ENCODE assay signal across 22 mouse cellular contexts in the genomic region with DNA sequence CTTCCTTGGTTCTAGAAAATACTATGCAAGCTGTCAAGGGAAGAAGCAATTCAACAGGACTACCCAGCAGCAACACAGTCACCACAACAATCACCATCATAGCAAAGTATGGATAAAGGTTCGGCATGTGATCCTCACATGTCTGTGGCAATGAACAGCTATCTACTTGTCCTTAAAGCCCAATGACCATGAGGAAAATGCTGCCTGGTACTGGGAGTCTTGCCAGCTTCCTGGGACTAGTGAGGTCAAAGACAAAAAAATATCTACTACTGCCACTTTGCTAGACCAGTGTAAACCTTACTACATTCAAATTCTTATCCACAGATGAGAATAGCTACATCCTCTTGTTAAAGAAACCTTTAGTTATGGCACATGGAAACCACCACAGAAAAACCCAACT.
DNase-seq lines count a peak whose midpoint lies in the region; ATAC-seq and TF ChIP-seq lines count a peak whose summit lies in the region.
"Had no signal": no experiment of that assay in that cellular context is flagged by ENCODE, and none has a peak within 500 bp of the region (broad histone marks: within the 10 kb centered on the region; RNA-seq: fewer than 3 reads in every experiment).

No protein-coding gene starts in this region.

- TF ChIP-seq POLR2A in heart, adult 2 months (IDR thresholded peaks at IDR 0.05; ENCODE audit: insufficient read depth, low read depth, low read length): no peak

- H3K27ac ChIP-seq in heart, adult 2 months: no peak overlapping the region
- H3K27ac ChIP-seq in midbrain, embryonic 11.5 days (ENCODE audit: low read depth, low read length): no peak overlapping the region
- no peak overlapping the region for H3K27ac ChIP-seq in midbrain, embryonic 14.5 days (replicated peaks; ENCODE audit: low read depth, low read length)
- H3K27ac ChIP-seq: embryonic facial prominence, embryonic 13.5 days; embryonic facial prominence, embryonic 15.5 days; forebrain, embryonic 10.5 days; forebrain, embryonic 12.5 days had no signal

- DNase-seq in adrenal gland, postnatal 14 days: peak; percentile 5
- no peak for DNase-seq in adrenal gland, postnatal 4 days (ENCODE audit: low spot score in 2 of 2)
- DNase-seq in heart, adult 11 months: peak; percentile 84
- no peak for DNase-seq in heart, postnatal 36 days
- peak; percentile 3 for DNase-seq in heart, adult 8-10 months (ENCODE audit: low spot score)
- DNase-seq in heart, adult 2 months: no peak
- DNase-seq in midbrain, embryonic 11.5 days (ENCODE audit: low spot score, missing footprints): peak; percentile 74
- no peak for DNase-seq in midbrain, embryonic 14.5 days
- DNase-seq: adrenal gland, adult 8-10 months; cerebellum, adult 11 months; cerebellum, adult 18-20 months; cerebellum, adult 8-10 months; cerebellum, adult 9-11 months; cerebellum, postnatal 25 days; embryo, embryonic 11 days had no signal

- no peak overlapping the region for H3K4me3 ChIP-seq in heart, adult 2 months
- no peak overlapping the region for H3K4me3 ChIP-seq in midbrain, embryonic 11.5 days (ENCODE audit: low read depth, low read length)
- no peak overlapping the region for H3K4me3 ChIP-seq in midbrain, embryonic 14.5 days (replicated peaks; ENCODE audit: low read depth, low read length)
- H3K4me3 ChIP-seq: embryonic facial prominence, embryonic 13.5 days; embryonic facial prominence, embryonic 15.5 days; erythroblast, embryonic 14.5 days; forebrain, embryonic 10.5 days; forebrain, embryonic 12.5 days had no signal

- no peak for TF ChIP-seq CTCF in heart, adult 2 months (IDR thresholded peaks at IDR 0.05)

- H3K36me3 ChIP-seq in heart, adult 2 months (ENCODE audit: control insufficient read depth, insufficient read depth, low read length): no peaks in the 10 kb centered on the region
- no peaks in the 10 kb centered on the region for H3K36me3 ChIP-seq in midbrain, embryonic 11.5 days (ENCODE audit: control insufficient read depth, insufficient read depth, low read length)
- H3K36me3 ChIP-seq in midbrain, embryonic 14.5 days (ENCODE audit: control insufficient read depth, insufficient read depth, low read length): no peaks in the 10 kb centered on the region
- H3K36me3 ChIP-seq: embryonic facial prominence, embryonic 13.5 days; embryonic facial prominence, embryonic 15.5 days; forebrain, embryonic 10.5 days; forebrain, embryonic 12.5 days had no signal

- ATAC-seq in midbrain, embryonic 11.5 days (ENCODE audit: low FRiP score): no peak
- ATAC-seq in midbrain, embryonic 14.5 days (ENCODE audit: low FRiP score, low TSS enrichment): no peak
- ATAC-seq: forebrain, embryonic 14.5 days; forebrain, embryonic 16.5 days had no signal

- no peaks in the 10 kb centered on the region for H3K27me3 ChIP-seq in heart, adult 2 months (ENCODE audit: control insufficient read depth, insufficient read depth, low read length)
- H3K27me3 ChIP-seq in midbrain, embryonic 11.5 days (ENCODE audit: control insufficient read depth, insufficient read depth, low read length): no peaks in the 10 kb centered on the region
- H3K27me3 ChIP-seq in midbrain, embryonic 14.5 days (ENCODE audit: control insufficient read depth, insufficient read depth, low read length): no peaks in the 10 kb centered on the region
- H3K27me3 ChIP-seq: embryonic facial prominence, embryonic 13.5 days; embryonic facial prominence, embryonic 15.5 days; forebrain, embryonic 12.5 days had no signal

- no peaks in the 10 kb centered on the region for H3K9me3 ChIP-seq in midbrain, embryonic 11.5 days (ENCODE audit: control insufficient read depth, low read length)
- H3K9me3 ChIP-seq in midbrain, embryonic 14.5 days (ENCODE audit: control insufficient read depth, low read length): no peaks in the 10 kb centered on the region
- H3K9me3 ChIP-seq: embryonic facial prominence, embryonic 13.5 days; embryonic facial prominence, embryonic 15.5 days; forebrain, embryonic 10.5 days; forebrain, embryonic 12.5 days had no signal

- intact Hi-C loops in heart, postnatal 36 days (cut with DNase I): no loop called here
- intact Hi-C loops in heart, adult 2 months (cut with DNase I): no loop called here

- no peak overlapping the region for H3K4me2 ChIP-seq in midbrain, embryonic 11.5 days
- H3K4me2 ChIP-seq in midbrain, embryonic 14.5 days (ENCODE audit: low read length): no peak overlapping the region
- H3K4me2 ChIP-seq: embryonic facial prominence, embryonic 13.5 days; embryonic facial prominence, embryonic 15.5 days; forebrain, embryonic 12.5 days had no signal

- no peak overlapping the region for H3K9ac ChIP-seq in heart, adult 2 months (ENCODE audit: low read depth, low read length)
- H3K9ac ChIP-seq in midbrain, embryonic 11.5 days (ENCODE audit: low read length): no peak overlapping the region
- H3K9ac ChIP-seq in midbrain, embryonic 14.5 days (replicated peaks; ENCODE audit: low read length): no peak overlapping the region
- H3K9ac ChIP-seq: embryonic facial prominence, embryonic 13.5 days; embryonic facial prominence, embryonic 15.5 days; forebrain, embryonic 12.5 days had no signal

- WGBS in heart, adult 2 months: 57% methylated on average over 1 of the region's 1 CpGs
- 89% methylated on average over 1 of the region's 1 CpGs for WGBS in midbrain, embryonic 11.5 days
- 90% methylated on average over 1 of the region's 1 CpGs for WGBS in midbrain, embryonic 14.5 days

- no peaks in the 10 kb centered on the region for H3K79me2 ChIP-seq in heart, adult 2 months (replicated peaks; ENCODE audit: control insufficient read depth, insufficient read depth, low read length)

- no peak for TF ChIP-seq EP300 in heart, adult 2 months (IDR thresholded peaks at IDR 0.05; ENCODE audit: insufficient read depth, low read depth, low read length)

- H3K4me1 ChIP-seq in heart, adult 2 months (ENCODE audit: control insufficient read depth, insufficient read depth, low read length): no peaks in the 10 kb centered on the region
- H3K4me1 ChIP-seq in midbrain, embryonic 11.5 days (ENCODE audit: control insufficient read depth, insufficient read depth, low read length): no peaks in the 10 kb centered on the region
- H3K4me1 ChIP-seq in midbrain, embryonic 14.5 days (ENCODE audit: control insufficient read depth, insufficient read depth, low read length): no peaks in the 10 kb centered on the region
- H3K4me1 ChIP-seq: embryonic facial prominence, embryonic 13.5 days; embryonic facial prominence, embryonic 15.5 days; forebrain, embryonic 10.5 days; forebrain, embryonic 12.5 days had no signal

Comparison
In these comparisons a context has a peak if more than half of its experiments do, and no peak if none do; other contexts are left out.
1. DNase-seq: peak in adrenal gland, postnatal 14 days (single experiment), heart, adult 11 months (single experiment), heart, adult 8-10 months (single experiment) and midbrain, embryonic 11.5 days (single experiment); none in adrenal gland, postnatal 4 days (0 of 2), heart, postnatal 36 days (0 of 2), heart, adult 2 months (0 of 2) and midbrain, embryonic 14.5 days (single experiment).